Mouse (Mus musculus) right cerebral cortex, postnatal 4 days (tissue): ENCODE measurements at regions not wholly inside any gene's neighbourhood (a gene's known extent, or its start where the extent isn't known, plus 50 kb on each side); places are given as distances from the start of the nearest gene placed in this dataset.

Experiments used
- DNase-seq: peaks from one replicate; pipeline ENCODE4 v3.0.0-alpha.2; 2022

DNA sequence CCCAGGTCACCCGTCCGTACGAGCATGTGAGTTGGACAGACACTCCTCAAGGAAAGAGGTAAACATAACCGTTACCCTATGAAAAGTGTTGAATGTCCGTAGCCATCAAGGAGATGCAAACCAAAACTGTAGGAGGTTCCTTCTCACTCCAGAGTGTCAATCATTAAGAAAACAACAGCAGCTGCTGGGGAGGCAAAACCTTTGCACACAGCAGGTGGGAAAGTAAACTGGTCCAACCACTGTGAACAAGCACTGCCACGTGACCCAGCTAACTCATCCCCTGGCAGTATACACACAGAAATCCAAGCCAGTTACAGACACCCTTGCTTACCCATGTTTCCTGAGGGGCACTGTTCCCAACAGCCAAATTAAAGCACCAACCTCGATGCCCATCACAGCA is 54.7 kb upstream of the Irx5 start:
- no peak for DNase-seq

DNA sequence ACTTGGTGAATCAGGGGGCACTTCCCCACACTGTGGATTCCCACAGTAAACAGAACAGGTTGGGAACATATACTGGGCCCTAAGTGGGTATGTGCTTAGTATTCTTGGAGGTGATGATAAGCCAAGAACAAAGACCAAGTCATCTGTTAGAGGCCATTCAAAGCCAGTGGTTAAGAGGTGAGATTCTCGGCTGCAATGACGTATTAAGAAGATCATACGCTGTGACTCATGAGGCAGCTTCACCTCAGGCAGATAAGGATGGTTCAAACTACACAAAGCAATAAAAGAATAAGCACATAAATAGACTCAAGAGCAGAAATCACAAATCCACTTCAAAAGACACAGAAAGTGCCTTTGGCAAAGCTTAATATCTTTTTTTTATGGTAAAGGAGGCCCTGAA is 56.4 kb upstream of the Irx5 start:
- DNase-seq = no peak

DNA sequence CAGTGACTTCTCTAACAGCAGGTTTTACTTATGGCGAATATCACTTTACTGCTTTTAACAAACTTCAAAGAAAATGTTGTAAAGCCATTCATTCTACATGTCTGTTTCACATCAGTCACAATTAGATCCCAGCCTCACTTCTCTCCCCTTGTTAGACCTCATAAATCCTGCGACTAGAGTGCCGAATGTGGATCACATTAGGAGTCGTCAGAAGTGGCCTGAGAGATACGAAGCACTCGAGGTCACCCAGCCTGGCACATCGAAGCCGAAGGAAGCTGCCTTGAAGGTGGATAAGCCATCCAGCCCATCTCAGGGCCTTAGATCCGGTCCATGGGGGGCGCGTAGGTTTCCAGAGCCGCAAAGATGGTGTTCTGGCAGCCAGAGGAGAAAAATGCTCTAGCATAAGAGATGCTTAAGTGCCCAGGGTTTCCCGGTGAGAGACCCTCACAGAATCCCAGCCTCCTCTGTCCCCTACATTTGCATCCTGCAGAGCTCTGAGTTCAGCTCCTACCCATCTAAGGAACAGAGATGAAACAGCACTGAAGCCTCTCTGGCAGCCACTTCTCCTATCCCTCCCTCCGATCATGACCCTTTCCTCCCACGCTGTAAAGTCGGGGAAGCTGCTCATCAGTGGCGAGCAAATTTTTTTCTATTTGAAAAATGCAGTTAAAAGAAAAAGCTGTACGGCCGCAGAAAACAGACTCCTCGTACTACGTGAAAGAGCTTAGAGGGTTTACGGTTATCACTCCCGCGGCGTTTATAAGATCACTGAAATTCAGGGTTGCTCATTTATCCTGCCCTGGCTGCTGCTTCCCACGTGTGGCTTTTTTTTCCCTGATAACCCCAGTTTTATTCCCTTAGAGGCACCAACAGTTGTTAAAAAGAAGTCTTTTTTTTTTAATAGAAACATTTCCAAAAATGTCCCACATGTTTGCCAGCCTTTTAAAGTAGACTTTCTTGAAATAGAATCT is 70.3 kb upstream of the Irx5 start:
- DNase-seq = no peak

DNA sequence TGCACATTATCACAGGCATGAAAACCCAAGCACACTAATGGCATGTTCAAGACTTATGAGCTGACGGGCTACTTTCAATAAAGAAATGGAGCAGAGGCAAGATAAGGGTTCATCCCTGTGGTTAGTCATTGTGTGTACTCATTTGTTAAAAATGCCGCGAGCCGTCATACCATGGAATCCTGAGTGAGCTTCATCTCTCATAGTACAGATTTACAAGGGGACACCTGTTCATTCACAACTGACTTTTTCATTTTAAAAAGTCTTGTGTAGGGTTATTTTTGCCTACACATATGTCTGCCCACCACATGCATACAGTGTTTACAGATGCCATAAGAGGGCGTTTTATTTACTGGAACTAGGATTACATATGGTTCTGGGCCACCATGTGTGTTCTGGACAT is 81.7 kb upstream of the Irx5 start:
- no peak for DNase-seq

DNA sequence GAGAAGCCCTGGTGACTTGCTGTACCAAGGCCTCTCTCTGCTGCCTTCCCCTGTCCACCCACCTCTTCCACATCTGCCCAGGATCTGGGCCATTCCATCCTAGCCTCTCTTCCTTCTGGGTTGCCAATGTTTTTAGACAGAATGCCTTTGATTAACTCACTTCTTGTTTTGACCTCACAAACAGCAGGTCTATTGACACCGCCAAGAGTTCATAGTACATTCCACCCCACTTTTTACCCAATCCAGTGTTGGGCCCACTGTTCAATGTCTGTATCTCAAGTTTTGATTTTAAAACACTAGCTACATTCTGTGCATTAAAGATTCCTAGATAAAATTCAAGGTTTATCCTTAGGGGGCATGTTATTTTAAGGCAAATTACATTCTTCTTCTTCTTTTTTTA is 84.7 kb upstream of the Irx5 start:
- DNase-seq = no peak

DNA sequence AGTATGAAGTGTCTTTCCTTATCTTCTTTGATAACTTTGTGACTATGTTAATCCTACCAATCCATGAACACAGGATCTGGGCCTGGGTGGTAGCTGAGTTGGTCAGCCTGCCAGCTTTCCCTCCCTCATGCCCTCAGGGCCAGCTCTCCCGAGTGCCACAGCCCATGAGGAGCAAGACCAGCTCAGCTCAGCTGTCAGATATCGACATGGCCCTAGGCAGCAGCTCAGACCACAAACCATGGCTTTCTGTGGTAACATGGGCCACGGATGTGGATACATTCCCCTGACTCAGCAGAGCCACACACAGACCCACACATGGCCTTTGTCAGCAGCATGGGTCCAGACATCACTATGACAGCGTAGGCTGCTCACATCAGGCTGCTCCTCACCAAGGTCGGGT is 85.4 kb upstream of the Irx5 start:
- no peak for DNase-seq

DNA sequence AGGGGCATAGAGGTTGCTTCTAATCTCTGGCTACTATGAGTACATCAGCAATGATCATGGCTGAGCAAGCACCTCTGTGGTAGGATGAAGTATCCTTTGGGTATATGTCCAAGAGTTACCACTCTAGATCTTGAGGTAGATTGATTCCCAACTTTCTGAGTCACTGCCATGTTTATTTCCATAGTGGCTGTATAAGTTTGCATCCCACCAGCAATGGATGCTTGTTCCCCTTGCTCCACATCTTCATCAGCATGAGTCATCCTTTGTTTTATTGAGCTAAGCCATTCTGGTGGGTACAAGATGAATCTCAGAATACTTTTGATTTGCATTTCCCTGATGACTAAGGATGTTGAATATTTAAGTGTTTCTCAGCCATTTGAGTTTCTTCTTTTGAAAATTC is 86.8 kb upstream of the Irx5 start:
- no peak for DNase-seq

DNA sequence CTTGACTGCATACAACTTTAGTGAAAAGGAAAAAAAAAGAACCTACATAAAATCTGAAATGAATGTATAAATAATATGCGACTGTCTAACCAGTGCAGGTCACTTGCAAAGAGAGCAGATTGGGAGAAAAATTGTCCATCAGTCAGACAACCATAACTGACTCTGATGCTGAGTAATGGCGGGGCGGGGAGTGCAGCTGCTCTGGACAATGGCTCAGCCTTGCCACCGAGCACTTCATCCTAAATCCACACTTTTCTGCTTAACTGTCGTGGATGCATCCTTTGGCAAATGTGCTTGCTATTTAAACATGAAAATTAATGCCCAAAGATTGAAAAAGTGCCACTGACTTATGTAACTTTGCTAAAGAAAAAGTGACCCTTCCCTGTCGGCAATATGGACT is 90.0 kb upstream of the Irx5 start:
- no peak for DNase-seq

DNA sequence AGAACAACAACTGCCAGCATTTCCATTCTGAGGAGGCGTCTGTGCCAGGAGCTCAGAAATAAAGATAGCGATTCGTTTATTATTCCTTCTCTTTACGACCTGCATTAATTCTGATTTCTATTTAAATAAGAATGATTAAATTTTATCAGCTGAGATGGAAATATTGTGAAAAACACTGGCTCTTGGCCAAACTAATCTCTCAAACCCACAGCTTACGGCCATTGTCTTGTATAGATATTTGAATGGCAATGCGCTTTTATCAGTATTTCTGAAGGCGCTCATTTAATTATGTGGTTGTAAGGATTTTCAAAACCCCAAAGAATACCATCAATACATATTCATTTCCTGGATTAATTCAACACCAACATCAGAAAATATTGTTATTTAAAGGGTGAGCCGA is 97.4 kb upstream of the Irx5 start:
- DNase-seq = no peak

DNA sequence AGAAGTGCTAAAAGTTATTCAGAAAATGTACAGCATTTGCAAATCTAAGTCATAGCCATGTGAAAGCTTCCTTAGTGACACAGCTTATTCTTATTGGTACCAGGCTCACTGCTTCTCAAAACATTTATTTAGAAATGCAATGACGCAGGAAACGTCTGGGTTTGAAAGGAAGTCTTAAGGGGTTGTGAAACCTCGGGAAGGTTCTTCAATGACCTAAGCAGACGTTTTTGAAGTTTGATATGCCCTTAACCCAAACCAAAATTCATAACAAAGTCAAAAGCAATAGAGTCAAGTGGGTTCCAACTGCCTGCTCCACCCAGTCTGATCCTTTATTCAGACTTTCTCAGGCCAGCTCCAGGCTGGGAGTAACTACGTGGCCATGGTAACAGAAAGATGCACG is 99.2 kb upstream of the Irx5 start:
- no peak for DNase-seq

DNA sequence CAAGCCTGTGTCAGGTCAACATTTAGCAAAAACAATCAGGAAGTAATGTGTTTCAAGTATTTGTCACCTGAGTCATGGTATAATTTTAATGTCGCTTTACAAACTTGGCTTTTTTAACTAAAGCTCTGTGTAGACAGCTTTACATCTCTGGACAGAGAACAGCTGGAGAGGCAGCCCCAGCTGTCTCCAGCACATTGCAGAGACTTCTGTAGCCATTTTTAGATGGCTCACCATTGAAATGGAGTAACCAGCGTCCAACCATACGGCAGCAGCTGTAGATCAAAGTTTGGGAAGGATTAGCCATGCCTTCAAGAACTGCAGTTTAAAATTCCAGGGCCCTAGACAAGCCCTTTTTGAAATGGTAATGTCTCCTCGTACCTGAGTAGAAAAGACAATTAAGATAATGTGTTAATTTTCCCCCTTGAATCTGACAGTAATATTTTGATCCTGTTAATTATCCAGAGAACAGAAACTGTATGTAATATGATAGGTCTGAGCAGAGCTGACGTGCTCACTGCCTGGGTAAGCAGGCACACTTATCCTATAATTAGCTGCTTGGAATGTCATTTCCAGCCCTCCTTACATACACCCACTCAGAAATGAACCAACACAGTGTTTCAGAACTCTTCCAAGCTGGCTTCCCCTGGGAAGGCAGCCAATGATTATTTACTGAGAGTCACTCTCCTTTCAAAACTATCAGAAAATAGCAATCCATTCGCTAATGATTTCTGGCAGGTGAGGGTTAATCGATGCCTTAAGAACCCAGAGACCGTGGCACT is 104.6 kb upstream of the Irx5 start:
- no peak for DNase-seq

DNA sequence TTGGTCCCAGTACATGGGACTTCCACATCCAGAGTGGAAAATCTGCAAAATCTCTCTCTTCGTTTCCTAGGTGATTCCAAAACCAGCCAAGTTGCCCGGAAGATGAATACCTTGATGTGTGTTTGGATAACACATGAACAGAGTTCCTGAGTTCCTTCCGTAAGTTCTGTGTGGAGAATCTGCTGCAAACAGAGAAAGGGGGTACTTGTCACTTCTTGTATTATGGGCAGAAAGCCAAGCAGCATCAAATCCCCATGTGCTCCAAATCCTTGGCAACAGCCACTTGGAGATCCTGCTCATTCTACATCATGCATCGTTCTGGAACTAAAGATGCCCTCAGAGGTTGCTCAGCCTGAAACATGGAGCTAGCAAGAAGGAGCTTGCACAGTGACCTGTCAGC is 111.1 kb upstream of the Irx5 start:
- no peak for DNase-seq

DNA sequence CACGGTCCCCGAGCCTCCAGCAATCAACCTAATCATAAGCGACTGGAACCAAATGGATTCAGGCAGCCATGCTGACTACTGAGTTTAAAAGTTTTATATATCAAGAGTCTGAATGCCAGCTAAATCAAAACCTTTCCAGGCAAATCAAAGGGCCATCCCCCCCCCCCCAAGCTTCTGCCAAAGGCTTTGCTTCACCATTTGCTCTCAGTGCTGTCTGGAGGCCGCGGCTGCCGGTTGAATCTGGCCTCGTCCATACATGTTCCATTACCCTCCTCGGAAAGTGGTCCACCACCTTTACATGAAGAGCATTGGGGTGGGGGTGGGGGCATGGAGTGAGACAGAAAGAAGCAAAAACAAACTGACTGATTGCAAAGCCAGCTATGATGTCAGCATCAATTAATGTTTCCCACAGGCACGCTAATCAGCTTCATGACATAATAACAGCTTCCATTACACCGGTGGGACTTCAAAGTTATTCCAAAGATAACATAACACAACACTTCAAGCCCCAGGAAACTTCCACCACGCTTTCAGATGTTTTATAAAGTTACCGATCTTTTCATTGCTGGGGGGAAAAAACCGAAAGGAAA is 116.6 kb upstream of the Irx5 start:
- no peak for DNase-seq

DNA sequence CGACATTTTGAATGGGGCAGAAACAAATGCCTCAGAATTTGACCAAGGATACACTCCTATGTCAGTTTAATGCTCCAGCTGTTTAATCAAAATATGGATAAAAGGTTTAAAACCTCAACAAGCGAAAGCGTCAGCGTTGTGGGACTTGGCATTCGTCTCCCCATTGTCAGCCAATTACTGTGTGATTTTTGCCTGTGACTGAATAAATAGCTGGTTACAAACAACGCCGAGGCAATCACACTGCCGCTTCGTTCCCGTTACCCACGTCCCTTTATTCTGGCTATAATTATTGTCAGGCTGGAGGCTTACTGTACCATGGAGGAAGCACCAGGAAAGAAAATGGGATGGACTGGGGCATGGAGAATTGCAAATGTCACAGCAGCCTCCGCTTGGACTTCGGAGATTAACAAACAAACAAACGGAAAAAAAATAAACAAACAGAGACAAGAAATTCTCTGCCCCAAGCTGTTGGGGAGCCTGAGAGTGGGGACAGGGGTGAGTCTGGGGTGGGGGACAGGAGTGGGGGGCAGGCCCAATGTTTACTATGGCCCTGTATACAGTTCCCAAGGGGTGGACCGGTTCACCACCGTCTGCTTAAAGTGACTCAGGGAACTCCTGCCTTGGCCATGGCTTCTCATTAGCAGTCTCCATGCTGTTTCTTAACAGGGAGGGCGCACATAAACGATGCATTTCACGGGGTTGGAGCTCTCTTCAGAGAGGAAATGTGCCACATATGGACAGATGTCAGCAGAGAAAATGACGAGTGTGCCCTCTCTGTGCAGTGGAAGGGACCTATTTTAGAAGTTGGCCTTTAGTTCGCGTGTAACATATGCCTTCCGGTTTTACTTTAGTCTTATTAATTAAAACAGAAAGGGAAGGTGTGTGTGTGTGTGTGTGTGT is 125.8 kb upstream of the Irx5 start:
- no peak for DNase-seq

DNA sequence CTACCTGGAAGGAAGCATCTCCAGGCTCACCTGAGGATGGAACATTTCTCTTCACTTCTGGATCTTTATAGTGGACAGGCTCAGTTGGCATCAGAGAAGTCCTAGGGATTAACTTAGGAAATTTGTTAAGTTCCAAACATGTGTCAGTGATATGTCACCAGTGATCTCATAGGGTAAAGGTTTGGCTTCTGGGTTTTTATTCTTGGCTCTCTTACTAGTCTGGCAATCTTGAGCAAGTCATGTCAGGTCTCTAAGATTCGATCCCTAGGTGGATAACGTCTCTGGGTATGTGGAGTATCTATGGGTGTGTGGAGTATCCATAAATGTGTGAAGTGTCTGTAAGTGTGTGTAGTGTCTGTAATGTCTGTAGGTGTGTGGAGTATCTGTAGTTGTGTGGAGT is 127.9 kb upstream of the Irx5 start:
- DNase-seq = no peak

DNA sequence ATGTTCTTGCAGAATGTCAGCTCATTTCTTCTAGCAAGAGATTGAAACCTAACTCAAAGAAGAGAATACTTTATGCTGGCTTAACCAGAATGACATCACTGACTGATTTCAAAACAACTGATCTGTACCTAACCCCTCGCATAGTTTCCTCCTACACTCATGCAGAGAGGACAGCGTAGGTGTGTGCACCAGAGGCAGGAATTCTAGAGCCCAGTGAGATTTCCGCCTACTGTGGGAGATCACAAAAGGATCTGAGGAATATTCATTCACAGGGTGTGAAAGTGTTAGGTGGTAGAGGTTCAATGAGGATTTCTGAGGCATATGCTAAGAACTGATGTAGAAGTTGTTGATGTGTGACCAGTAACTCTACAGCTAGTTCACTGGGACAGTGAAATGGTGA is 132.5 kb upstream of the Irx5 start:
- no peak for DNase-seq

DNA sequence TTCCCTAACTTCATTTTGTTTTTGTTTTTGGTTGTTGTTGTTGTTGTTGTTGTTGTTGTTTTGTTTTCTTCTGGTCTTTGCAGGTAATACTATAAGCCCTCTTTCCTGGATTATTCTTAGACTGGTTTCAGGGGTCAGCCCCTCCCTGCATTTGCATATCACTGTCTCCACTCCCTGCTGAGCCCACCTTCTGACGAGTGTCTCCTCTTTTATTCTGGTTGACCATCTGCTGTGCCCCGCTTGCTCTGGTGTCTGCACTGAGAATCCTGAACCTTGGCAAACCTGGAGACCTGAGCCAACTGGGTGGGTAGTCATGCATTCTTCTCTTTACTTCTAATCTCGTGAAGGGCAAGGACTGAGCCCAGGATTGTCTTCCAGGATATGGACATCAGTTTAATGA is 134.4 kb upstream of the Irx5 start:
- no peak for DNase-seq

DNA sequence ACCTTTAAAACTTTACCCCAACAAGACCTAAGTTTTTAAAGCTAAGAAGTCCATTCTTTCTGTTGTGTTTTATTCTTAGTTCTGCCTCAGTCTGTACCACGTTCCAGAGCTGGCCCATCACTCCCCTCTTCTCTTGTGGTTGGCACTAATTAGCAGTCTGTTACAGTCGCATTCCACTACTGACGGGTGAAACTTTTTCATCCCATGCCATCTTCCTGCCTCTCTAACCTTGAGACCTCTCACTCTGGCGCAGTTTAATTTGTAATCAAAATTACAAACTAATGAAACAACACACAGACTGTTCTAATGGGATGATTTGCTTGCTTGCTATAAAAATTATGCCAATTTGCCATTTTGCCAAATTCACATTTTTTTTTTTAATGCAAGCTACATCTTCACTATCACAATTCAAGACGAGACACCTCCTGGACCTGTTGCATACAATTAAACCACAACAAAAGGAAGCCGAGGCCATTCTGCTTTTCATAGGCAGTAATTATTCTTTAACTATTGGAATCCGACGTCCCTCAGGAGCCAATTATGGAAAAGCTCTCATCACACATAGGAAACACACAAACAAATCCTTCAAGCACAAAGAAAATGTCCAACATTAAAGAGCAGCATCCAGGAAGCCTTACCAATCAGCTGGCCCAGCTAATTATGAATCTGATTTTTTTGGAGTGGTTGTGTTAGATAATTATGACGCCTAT is 138.1 kb upstream of the Irx5 start:
- no peak for DNase-seq

DNA sequence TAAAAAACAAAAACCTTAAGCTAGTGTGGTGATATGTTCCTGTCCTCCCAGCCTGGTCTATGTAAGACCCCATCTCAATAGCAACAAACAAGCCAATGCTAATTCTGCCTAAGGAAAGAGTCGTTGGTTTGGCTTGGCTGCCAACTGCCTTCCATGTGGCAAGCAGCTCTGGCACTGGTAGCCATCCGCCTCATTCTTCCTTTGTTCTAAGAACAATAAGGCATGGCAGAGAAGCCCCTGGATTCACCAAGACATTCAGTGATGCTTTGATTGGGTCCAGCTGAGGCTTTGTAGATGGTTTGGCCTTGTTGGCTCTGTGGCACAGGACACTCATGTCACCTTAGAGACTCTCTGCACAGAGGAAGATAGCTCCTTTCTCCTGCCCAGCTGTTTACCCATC is 139.9 kb upstream of the Irx5 start:
- no peak for DNase-seq

DNA sequence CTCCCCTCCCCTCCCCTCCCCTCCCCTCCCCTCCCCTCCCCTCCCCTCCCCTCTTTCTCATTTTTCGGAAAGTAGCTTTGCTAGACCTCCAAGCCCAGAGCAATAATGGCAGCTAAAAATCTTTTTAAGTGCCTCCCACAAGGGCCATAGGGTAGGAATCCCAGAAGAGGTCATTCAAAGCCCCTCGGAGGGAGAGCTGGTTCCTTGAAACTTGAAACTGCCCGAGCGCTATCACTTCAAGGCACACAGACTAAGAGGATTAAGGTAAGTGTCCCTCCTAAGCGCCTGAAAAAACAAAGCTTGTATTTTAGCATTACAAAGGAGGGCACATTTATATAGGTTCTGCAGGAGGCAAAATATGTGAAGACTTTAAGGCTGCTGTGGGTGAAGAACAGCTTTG is 141.2 kb upstream of the Irx5 start:
- DNase-seq = no peak

DNA sequence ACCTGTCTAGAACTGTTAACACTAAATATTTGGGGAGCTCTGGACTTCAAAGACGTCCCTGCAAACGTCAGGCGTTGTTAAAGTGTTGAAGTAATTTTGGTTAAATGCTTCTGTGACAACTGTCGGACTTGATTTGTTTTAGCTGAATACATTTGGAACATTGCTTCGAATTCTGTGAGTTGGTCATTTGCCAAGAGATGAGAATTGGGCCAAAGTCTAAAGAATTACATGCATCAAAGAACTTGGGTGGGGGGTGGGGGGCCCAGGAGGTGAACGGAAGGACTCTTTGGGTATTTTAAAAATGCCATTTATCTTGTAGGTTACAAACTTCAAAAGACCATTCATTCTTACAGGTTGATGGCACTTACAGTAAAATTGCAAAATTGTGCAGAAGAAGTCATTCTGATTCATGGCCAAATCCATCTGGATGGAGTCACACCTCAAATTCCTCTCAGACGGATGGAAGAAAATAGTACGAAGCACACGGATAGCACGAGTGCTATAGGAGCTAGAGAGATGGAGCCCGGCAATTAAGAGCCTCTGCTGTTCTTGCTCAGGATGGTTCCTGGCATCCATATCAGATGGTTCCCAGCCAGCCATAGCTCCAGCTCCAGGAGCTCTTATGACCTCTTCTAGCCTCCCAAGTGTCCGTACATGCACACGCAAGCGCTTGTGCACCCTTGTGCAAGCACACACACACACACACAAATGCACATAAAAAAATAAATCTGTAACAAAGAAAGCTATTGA is 144.5 kb upstream of the Irx5 start:
- no peak for DNase-seq
